Mouse (Mus musculus) layer of hippocampus, adult 8-10 months (tissue): ENCODE data around the gene Tbc1d22a. TPM values are rescaled to one million over a fixed set of nuclear protein-coding genes. Genes with fewer than 3 reads are reported as not detected.

Experiments
- DNase-seq, 2 experiments: peaks; one replicate each; pipeline ENCODE4 v3.0.0; 2022; ENCODE audit warnings: low spot score in 2 of 2
- total RNA-seq, 4 experiments: library from RNA; stranded (reverse); gene quantifications; 2 replicates each; pipeline ENCODE4 v1.2.4; 2022

Gene Tbc1d22a
- total RNA-seq, 4 experiments from 2014 or later = 28.8 to 37.3 (median 34.8) TPM

DNA sequence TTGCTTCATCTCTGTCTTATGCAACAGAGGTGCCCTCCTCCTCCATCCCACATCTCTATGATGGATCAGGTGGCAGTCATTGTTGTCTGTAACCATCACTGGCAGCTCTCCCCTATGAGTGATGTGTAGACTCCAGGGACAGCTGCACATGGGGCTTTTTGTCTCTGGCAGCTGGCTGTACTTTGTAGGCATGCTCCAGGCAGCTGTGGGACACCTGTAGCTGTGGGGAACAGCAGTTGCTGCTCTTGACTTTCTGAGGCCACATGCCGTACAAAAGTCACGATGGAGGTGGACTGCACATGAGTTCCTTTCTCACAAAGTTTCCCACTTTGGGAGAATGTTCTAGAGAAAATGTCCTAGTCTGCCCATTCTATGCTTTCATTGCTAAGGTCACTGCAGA, 223.1 kb downstream of the Tbc1d22a start:
- DNase-seq = no peak

DNA sequence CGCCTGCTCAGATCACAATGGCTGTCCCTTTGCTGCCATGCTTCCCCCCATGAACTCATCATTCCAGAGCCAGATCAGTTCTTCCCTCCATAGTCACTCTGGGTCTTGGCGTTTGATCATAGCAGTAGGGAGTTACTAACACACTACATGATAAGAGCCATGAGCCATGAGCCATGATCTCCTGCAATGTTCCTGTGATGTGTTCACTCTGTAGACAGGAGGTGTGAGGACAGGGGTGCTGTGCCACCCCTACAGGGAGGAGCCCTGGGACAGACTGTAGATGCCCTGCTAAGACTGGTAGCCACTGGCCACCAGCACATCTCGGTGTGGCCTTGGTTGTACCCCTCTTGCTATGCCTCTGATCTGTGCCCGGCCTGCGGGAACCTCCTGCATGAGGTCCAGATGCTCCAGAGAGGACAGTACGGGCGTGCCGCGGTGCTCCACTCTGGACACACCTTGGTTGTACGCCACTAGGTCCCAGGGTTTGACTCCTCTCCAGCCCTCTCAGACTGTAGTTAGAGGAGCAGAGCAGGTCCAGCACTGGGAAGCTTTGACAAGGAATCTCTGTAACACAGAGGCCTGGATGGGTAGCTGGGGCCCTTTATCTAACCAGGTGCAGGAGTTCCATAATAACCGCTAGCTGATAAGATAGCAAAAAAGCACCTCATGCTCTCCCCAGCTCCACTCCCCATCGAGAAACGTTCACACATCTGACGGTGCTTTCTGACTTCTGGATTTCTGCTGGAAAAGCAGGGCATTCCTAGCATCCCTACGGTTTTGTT, 224.9 kb downstream of the Tbc1d22a start:
- no peak for DNase-seq

- DNase-seq = no peak
Observed at GRCm38 (mm10) chr15:86444271-86444670, 230.0 kb downstream of the Tbc1d22a start.

GRCm38 (mm10) chr15:86446064-86446463, 231.8 kb downstream of the Tbc1d22a start:
- DNase-seq = no peak

DNA sequence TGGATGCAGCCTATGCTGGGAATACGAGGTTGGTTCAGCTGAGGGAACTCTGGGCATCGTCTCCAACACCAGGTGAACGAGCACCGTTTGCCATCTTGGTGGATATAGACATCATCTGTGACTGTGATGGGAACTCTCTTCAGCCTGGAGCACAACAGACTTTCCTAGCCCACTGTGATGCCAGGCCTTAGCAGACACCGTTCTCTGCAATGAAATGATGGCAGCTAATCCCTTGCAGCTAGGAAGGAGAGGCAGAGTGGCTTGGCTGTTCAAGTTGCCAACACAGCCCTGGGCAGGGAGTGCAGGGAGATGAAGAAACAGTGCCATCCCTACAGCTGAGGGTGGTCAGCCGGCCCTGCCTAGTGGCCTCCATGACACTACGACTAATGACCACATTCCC, 233.0 kb downstream of the Tbc1d22a start:
- no peak for DNase-seq

GRCm38 (mm10) chr15:86449236-86449635, 235.0 kb downstream of the Tbc1d22a start:
- DNase-seq = no peak

- DNase-seq = no peak
Observed at GRCm38 (mm10) chr15:86449794-86450193, 235.5 kb downstream of the Tbc1d22a start.

DNA sequence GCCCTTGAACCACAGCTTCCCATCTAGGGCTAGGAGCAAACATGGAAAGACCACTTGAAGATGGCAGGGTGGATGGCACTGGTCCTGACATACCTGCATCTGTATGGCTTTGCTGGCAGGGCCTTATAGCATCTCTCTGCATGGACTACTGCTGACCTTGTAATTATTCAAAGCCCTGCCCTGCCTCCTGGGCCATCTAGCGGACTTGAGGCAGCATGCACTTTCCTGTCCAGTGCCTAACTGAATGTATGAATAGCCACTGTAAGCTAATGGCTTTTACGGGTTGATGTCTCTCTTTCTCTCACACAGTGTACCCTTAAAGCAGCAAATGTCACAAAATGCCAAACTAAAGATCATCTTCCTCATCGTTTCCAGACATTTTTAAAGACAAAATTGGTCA, 245.2 kb downstream of the Tbc1d22a start:
- no peak for DNase-seq

DNA sequence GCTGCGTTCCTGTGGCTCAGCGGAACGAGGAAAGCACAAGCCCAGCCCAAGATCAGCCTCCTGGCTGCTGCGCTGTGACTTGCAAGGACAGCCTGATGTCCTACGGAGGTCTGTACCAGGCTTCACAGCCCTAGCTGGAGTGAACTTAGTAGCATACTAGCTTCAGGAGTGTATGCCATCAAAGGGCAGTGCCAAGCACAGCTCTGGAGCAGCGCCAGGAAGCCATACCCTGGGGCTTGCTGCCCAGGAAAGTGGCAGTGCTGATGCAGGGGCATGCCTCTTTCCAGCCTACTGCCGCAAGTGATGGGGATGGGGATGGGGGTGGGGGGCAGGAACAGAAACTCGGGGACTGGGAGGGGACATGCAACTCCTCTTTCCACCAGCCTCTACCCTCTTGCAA, 248.4 kb downstream of the Tbc1d22a start:
- no peak for DNase-seq

- no peak for DNase-seq
Observed at GRCm38 (mm10) chr15:86468082-86468481, 253.8 kb downstream of the Tbc1d22a start.

DNA sequence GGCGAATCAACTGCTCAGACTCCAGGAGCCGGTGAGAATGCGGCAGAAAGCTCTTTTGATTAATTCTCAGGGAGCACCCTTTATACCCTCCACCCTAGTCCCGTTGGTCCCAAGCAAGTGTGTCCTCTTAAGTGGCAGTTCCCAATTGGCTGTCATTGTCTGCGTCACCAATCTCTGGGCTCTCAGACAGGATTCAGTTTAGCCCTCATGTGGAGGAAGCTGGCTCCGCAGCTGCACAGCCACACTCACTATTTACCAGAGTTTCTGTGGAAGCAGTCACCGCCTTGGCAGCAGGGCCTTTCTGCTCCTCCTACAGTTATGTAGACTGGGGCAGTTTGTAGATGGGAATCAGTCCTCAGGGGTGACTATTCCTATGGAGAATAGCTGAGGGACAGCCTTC, 256.9 kb downstream of the Tbc1d22a start:
- peak; percentile 40 to 45 for DNase-seq

- no peak for DNase-seq
Observed at GRCm38 (mm10) chr15:86473473-86473872, 259.2 kb downstream of the Tbc1d22a start.

- DNase-seq = no peak
Observed at GRCm38 (mm10) chr15:86474951-86475350, 260.7 kb downstream of the Tbc1d22a start.

GRCm38 (mm10) chr15:86476483-86476882, 262.2 kb downstream of the Tbc1d22a start:
- DNase-seq = no peak

DNA sequence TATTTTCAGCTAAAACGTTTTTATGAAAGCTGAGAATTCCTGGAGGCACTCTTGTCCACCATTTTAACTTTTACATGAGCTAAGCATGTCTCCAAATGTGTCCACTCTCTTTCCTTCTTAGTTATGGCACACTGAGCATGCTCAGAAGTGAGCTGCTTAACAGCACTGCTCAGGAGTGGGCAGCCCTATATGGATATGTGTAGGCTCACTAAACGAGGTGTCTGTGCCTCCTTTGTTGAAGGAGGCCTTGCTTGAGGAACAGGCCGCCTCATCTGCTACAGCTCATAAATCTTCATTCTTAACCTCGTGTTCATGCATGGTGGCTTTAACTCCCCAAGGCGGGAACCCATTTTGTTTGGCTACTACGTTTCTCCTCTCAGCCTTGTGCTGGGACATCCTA, 262.8 kb downstream of the Tbc1d22a start:
- DNase-seq = no peak

- DNase-seq = no peak
Observed at GRCm38 (mm10) chr15:86477471-86477992, 263.3 kb downstream of the Tbc1d22a start.

GRCm38 (mm10) chr15:86478685-86479502, 264.6 kb downstream of the Tbc1d22a start:
- DNase-seq = no peak

GRCm38 (mm10) chr15:86482362-86482761, 268.1 kb downstream of the Tbc1d22a start:
- DNase-seq = no peak

GRCm38 (mm10) chr15:86485815-86486214, 271.6 kb downstream of the Tbc1d22a start:
- no peak for DNase-seq

- DNase-seq = peak; percentile 46 to 53
Observed at GRCm38 (mm10) chr15:86487359-86487758, 273.1 kb downstream of the Tbc1d22a start.

DNA sequence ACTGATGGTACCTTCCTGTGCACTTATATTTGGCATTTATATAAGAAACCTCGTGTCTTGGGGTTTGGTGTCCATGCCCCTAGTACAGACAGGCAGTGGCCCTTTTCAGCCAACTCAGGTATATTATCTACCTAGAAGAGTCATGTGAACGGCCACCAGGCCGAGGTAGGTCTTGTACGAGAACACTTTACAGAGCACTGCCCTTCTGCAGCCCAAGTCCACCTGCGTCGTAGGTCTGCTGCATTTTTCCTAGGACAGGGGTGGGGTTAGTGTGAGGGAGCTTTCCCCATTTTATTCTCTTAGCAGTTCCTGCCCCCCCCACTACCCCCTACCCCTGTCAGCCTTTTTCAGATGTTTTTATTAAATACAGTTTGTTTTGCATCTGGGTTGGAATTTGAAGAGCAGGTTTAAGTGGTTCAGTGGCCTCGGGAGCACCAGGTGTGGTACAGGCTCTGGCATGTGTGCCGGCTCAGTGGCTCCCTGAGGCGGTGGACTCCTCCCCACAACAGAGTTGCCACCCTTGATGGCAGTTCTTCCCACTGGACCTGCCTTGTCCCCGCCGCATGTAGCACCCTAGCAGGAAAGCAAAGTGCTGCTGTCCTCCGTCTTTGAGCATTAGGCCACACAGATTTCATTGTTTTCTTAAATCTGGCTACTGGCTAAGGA, 277.3 kb downstream of the Tbc1d22a start:
- DNase-seq = no peak

DNA sequence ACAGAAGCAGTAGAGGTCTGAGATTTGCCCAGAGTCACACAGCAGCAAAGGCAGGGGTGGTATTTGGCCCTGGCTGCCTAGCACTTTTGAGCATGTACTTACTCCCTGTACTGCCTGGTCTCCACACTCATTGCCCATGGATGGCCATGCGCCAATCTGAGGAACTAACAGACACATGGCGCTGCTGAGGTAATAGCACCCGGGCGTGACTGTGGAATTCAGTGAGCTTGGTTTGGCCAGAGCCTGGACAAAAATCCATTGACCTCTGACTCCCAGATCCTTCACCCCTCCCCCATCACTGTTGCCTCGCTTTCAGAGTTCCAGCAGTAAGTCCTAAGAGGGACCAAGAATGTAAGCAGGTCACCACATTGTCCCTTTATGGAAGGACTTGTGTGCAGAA, 278.4 kb downstream of the Tbc1d22a start:
- no peak for DNase-seq
